ENCODE assay signal across 10 mouse cellular contexts in genomic region chr11:106329682-106330081, GRCm38 (mm10). TPM values are rescaled to one million over a fixed set of nuclear protein-coding genes. Genes with fewer than 3 reads are reported as not detected.
DNase-seq lines count a peak whose midpoint lies in the region; ATAC-seq and TF ChIP-seq lines count a peak whose summit lies in the region.
"Had no signal": no experiment of that assay in that cellular context is flagged by ENCODE, and none has a peak within 500 bp of the region (broad histone marks: within the 10 kb centered on the region; RNA-seq: fewer than 3 reads in every experiment).

No protein-coding gene starts in this region.

- ATAC-seq in midbrain, postnatal 0 days (ENCODE audit: low FRiP score) = no peak
- ATAC-seq in common myeloid progenitor, adult 5-6 weeks (replicated peaks; ENCODE audit: low read depth, poor library complexity, severe bottlenecking) = peak; percentile 65

- TF ChIP-seq CTCF in midbrain, postnatal 0 days (IDR thresholded peaks at IDR 0.05) = peak; percentile 67

- no peaks in the 10 kb centered on the region for H3K4me1 ChIP-seq in midbrain, postnatal 0 days (ENCODE audit: insufficient read depth, low read length)
- peaks cover 35% of the 10 kb centered on the region for H3K4me1 ChIP-seq in midbrain, embryonic 10.5 days
- H3K4me1 ChIP-seq: hindbrain, embryonic 15.5 days had no signal

- no peaks in the 10 kb centered on the region for H3K9me3 ChIP-seq in midbrain, postnatal 0 days (ENCODE audit: low read length)
- no peaks in the 10 kb centered on the region for H3K9me3 ChIP-seq in midbrain, embryonic 10.5 days (replicated peaks)
- H3K9me3 ChIP-seq: G1E; hindbrain, embryonic 15.5 days had no signal

- H3K36me3 ChIP-seq in midbrain, postnatal 0 days (ENCODE audit: insufficient read depth, low read length) = no peaks in the 10 kb centered on the region
- no peaks in the 10 kb centered on the region for H3K36me3 ChIP-seq in midbrain, embryonic 10.5 days
- H3K36me3 ChIP-seq: G1E; hindbrain, embryonic 15.5 days had no signal

- peak; percentile 31 for DNase-seq in cerebellum, adult 18-20 months
- no peak for DNase-seq in cerebellum, postnatal 4 days (ENCODE audit: low spot score in 2 of 2)
- peak; percentile 66 for DNase-seq in midbrain, postnatal 0 days (ENCODE audit: low spot score)
- no peak for DNase-seq in midbrain, embryonic 10.5 days (ENCODE audit: low spot score)
- DNase-seq in layer of hippocampus, adult 9-11 months = peak; percentile 26
- DNase-seq in right cerebral cortex, adult 2 months (ENCODE audit: low spot score in 2 of 2) = peak; percentile 29 to 41
- no peak for DNase-seq in ovary, adult 18-20 months (ENCODE audit: low spot score)

- no peak overlapping the region for H3K9ac ChIP-seq in midbrain, postnatal 0 days (replicated peaks; ENCODE audit: low read length, poor library complexity, severe bottlenecking)
- H3K9ac ChIP-seq: hindbrain, embryonic 15.5 days had no signal

- no peak overlapping the region for H3K4me3 ChIP-seq in midbrain, postnatal 0 days (ENCODE audit: low read depth, low read length)
- H3K4me3 ChIP-seq in midbrain, embryonic 10.5 days = no peak overlapping the region
- H3K4me3 ChIP-seq: hindbrain, embryonic 15.5 days had no signal

- H3K4me2 ChIP-seq in midbrain, postnatal 0 days (ENCODE audit: low read depth, low read length, poor library complexity, severe bottlenecking) = no peak overlapping the region
- H3K4me2 ChIP-seq: hindbrain, embryonic 15.5 days had no signal

- no peak overlapping the region for H3K27ac ChIP-seq in midbrain, postnatal 0 days (ENCODE audit: low read depth, low read length)
- no peak overlapping the region for H3K27ac ChIP-seq in midbrain, embryonic 10.5 days (replicated peaks)
- H3K27ac ChIP-seq: hindbrain, embryonic 15.5 days had no signal

- no peaks in the 10 kb centered on the region for H3K27me3 ChIP-seq in midbrain, postnatal 0 days (ENCODE audit: insufficient read depth, low read length)
- H3K27me3 ChIP-seq in midbrain, embryonic 10.5 days (ENCODE audit: low read depth, poor library complexity, severe bottlenecking) = no peaks in the 10 kb centered on the region
- H3K27me3 ChIP-seq: hindbrain, embryonic 15.5 days had no signal

- 69% methylated on average over 7 of the region's 7 CpGs for WGBS in midbrain, postnatal 0 days
- 75% methylated on average over 7 of the region's 7 CpGs for WGBS in midbrain, embryonic 10.5 days

RNA-seq across cellular contexts. Expression of gene Cd79b, which starts 15.1 kb away (rescaled TPM):
- total RNA-seq in midbrain, postnatal 0 days (2014; rRNA removed) = 0.38 and 1.9 TPM in 2 replicates
- 1.1 and 1.2 TPM in 2 replicates for polyA plus RNA-seq in midbrain, postnatal 0 days (2015; fragmentation: Nextera tagmentation; extraction: Ambion mirVana)
- polyA plus RNA-seq in midbrain, embryonic 10.5 days (2016; fragmentation: Nextera tagmentation; extraction: Ambion mirVana) = 0.99 TPM in 2 replicates
- total RNA-seq in common myeloid progenitor, adult 5-6 weeks (2017) = 16.6 and 19.8 TPM in 2 replicates
- total RNA-seq: G1E had no signal

RNA-seq across cellular contexts. Expression of gene Scn4a, which starts 23.4 kb away (rescaled TPM):
- total RNA-seq in midbrain, postnatal 0 days (2014; rRNA removed) = 0.05 TPM in 1 of 2 replicates, not detected in the other
- 0.02 TPM in 1 of 2 replicates, not detected in the other for polyA plus RNA-seq in midbrain, postnatal 0 days (2015; fragmentation: Nextera tagmentation; extraction: Ambion mirVana)
- 0.10 and 0.15 TPM in 2 replicates for polyA plus RNA-seq in midbrain, embryonic 10.5 days (2016; fragmentation: Nextera tagmentation; extraction: Ambion mirVana)
- total RNA-seq in common myeloid progenitor, adult 5-6 weeks (2017) = 0.05 TPM in 1 of 2 replicates, not detected in the other
- polyA plus RNA-seq: G1E; hindbrain, embryonic 15.5 days had no signal

RNA-seq across cellular contexts. Expression of gene Gh, which starts 28.0 kb away (rescaled TPM):
- 1.3 TPM in 1 of 2 replicates, not detected in the other for total RNA-seq in midbrain, postnatal 0 days (2014; rRNA removed)
- not detected in 2 replicates for polyA plus RNA-seq in midbrain, postnatal 0 days (2015; fragmentation: Nextera tagmentation; extraction: Ambion mirVana)
- not detected in 2 replicates for polyA plus RNA-seq in midbrain, embryonic 10.5 days (2016; fragmentation: Nextera tagmentation; extraction: Ambion mirVana)
- total RNA-seq in common myeloid progenitor, adult 5-6 weeks (2017) = not detected in 2 replicates
- total RNA-seq: G1E had no signal
- polyA plus RNA-seq: G1E; hindbrain, embryonic 15.5 days had no signal

RNA-seq across cellular contexts. Expression of gene Prr29, which starts 35.6 kb away (rescaled TPM):
- total RNA-seq in midbrain, postnatal 0 days (2014; rRNA removed) = 0.33 and 1.6 TPM in 2 replicates
- 0.38 TPM in 1 of 2 replicates, not detected in the other for polyA plus RNA-seq in midbrain, postnatal 0 days (2015; fragmentation: Nextera tagmentation; extraction: Ambion mirVana)
- 0.10 TPM in 1 of 2 replicates, not detected in the other for polyA plus RNA-seq in midbrain, embryonic 10.5 days (2016; fragmentation: Nextera tagmentation; extraction: Ambion mirVana)
- total RNA-seq in common myeloid progenitor, adult 5-6 weeks (2017) = not detected in 2 replicates
- polyA plus RNA-seq: hindbrain, embryonic 15.5 days had no signal

RNA-seq across cellular contexts. Expression of gene Tcam1, which starts 53.2 kb away (rescaled TPM):
- 0.22 and 0.24 TPM in 2 replicates for total RNA-seq in midbrain, postnatal 0 days (2014; rRNA removed)
- polyA plus RNA-seq in midbrain, postnatal 0 days (2015; fragmentation: Nextera tagmentation; extraction: Ambion mirVana) = 0.10 and 0.20 TPM in 2 replicates
- 0.06 and 0.15 TPM in 2 replicates for polyA plus RNA-seq in midbrain, embryonic 10.5 days (2016; fragmentation: Nextera tagmentation; extraction: Ambion mirVana)
- 3.1 and 3.3 TPM in 2 replicates for total RNA-seq in common myeloid progenitor, adult 5-6 weeks (2017)
- total RNA-seq: G1E had no signal

Comparison
In these comparisons a context has a peak if more than half of its experiments do, and no peak if none do; other contexts are left out.
1. DNase-seq: peak in cerebellum, adult 18-20 months (2 of 2), midbrain, postnatal 0 days (single experiment), layer of hippocampus, adult 9-11 months (single experiment) and right cerebral cortex, adult 2 months (2 of 2); none in cerebellum, postnatal 4 days (0 of 2), midbrain, embryonic 10.5 days (single experiment) and ovary, adult 18-20 months (single experiment).